Mouse (Mus musculus) common myeloid progenitor, adult 5-6 weeks (primary cell): ENCODE results near the gene Cited2. TPM values are rescaled to one million over a fixed set of nuclear protein-coding genes. Genes with fewer than 3 reads are reported as not detected.
A peak's percentile ranks its signal among the peaks of the same experiment; 100 is the strongest.

ENCODE experiments used
- ATAC-seq: replicated peaks from 2 replicates; pipeline ENCODE4 v1.8.0; 2016; ENCODE audit warnings: low read depth, mild to moderate bottlenecking, moderate TSS enrichment, inconsistent platforms; ENCODE audit not compliant: poor library complexity, severe bottlenecking
- total RNA-seq: library from RNA; stranded (forward); fragments of 200-1000, 187-1606 nt; gene quantifications from 2 replicates; pipeline ENCODE4 v1.2.3, GENCODE M21; 2017

Gene Cited2
- total RNA-seq, 1 experiment from 2014 or later, result 44.6 TPM

DNA sequence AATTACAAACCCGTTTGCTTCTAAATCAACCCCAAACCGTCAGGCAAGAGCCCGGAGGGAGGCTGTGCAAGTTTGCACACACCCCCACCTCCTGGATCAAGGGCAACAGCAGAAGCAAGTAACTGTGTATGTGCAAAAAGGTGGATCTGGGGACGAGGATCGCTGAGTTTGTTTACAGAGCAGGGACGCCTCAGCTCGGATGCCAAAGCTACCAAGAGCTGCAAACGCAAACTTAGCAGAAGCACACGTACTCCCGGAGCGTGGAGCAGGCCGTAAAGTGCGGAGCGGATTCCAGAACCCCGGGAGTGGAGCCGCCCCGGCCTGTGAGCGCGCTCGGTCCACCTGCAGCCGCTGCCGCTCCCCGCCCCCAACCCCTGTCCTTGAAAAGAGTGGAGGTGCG, 860 bp upstream of the Cited2 start:
- peak; percentile 55 for ATAC-seq

DNA sequence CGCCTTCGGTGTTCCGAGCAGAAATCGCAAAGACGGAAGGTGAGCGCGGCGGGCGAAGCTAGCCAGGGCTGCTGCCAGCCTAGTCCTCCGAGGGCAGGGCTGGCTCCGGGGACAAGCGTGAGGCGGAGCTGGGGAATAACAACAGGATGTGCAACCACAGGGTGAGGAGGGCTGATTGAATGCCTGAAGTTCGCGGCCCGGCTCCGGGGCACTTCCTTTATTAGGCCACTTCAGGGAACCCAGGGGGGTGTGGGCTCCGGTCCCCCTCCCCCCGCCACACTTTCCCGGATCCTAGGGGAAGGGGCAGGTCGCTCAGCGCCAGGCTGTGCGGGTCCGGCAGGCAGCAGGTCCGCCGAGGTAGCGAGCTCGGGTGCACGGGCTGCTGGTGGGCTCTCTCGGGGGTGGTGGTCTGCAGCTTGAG, 413 bp downstream of the Cited2 start:
- ATAC-seq, result no peak; the same call in none of the 2 replicates

DNA sequence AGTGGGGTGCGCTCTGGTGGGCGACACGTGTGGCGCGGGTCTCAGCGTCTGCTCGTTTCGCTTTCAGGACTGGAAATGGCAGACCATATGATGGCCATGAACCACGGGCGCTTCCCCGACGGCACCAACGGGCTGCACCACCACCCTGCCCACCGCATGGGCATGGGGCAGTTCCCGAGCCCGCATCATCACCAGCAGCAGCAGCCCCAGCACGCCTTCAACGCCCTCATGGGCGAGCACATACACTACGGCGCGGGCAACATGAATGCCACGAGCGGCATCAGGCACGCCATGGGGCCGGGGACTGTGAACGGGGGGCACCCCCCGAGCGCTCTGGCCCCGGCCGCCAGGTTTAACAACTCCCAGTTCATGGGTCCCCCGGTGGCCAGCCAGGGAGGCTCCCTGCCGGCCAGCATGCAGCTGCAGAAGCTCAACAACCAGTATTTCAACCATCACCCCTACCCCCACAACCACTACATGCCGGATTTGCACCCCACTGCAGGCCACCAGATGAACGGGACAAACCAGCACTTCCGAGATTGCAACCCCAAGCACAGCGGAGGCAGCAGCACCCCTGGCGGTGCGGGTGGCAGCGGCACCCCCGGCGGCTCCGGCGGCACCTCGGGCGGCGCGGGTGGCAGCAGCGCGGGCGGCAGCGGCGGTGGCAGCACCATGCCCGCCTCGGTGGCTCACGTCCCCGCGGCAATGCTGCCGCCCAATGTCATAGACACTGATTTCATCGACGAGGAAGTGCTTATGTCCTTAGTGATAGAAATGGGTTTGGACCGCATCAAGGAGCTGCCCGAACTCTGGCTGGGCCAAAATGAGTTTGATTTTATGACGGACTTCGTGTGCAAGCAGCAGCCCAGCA, 1.1 kb downstream of the Cited2 start:
- ATAC-seq, result no peak; the same call in 1 of the 2 replicates

DNA sequence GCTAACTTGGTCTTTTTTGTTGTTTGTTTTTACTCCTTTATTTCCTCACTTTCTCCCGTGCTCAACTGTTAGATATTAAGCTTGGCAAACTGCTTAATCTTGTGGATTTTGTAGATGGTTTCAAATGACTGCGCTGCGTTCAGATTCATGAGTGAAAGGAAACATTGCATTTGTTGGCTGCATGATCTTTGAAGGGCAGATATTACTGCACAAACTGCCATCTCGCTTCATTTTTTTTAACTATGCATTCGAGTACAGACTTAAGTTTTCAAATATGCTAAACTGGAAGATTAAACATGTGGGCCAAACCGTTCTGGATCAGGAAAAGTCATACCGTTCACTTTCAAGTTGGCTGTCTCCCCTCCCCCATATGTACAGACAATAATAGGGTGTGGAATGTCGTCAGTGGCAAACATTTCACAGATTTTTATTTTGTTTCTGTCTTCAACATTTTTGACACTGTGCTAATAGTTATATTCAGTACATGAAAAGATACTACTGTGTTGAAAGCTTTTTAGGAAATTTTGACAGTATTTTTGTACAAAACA, 2.1 kb downstream of the Cited2 start:
- ATAC-seq, result no peak

DNA sequence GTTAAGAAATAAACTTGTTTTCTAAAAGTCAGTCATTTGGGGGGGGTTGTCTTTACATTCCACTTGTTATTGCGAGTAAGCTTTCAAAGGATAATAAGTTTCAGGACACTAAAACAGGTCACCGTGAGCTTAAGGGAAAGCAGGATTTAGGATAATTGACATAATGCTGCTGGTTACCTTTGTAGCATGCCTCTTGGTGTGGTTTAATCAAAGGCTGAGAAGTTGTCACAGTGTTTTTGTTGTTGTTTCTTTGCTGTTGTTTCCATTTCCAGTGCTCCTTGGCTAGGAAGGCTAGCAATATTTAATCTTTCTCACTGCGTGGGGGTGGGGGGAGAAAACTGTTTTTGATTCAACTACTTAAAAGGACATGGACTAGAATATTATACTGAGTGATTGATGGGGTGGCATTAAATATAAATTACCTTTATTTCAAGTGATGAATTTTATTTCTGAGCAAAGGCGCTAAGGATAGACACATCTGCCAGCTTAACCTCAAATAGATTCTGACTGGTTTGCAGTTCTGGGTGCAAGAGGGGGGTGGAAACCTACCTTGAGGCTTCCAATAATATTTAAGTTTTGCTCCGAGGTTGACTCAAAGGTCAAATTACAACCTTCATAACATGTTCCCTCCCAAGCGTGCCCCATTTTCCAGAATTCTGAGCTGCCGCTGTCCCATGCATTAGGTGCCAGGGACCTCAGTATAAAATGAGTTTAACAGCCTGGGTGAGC, 2.8 kb downstream of the Cited2 start:
- ATAC-seq, result no peak

DNA sequence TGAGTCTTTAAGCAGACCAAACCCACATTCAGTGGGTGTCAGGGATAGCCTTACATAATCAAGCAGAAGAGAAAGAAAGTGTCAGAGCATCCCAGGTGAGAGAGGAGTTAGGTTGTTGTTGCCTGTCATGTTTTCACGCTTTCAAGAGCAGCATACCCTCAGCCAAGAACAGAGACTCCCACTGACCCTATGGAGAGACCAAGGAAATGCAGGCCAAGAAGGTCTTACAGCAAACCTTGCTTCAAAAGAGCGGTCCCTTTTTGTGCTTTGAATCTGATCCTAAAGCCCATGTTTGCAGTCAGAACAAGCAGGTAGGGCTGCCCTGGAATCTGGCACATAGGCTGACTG, 3.3 kb downstream of the Cited2 start:
- no peak for ATAC-seq

DNA sequence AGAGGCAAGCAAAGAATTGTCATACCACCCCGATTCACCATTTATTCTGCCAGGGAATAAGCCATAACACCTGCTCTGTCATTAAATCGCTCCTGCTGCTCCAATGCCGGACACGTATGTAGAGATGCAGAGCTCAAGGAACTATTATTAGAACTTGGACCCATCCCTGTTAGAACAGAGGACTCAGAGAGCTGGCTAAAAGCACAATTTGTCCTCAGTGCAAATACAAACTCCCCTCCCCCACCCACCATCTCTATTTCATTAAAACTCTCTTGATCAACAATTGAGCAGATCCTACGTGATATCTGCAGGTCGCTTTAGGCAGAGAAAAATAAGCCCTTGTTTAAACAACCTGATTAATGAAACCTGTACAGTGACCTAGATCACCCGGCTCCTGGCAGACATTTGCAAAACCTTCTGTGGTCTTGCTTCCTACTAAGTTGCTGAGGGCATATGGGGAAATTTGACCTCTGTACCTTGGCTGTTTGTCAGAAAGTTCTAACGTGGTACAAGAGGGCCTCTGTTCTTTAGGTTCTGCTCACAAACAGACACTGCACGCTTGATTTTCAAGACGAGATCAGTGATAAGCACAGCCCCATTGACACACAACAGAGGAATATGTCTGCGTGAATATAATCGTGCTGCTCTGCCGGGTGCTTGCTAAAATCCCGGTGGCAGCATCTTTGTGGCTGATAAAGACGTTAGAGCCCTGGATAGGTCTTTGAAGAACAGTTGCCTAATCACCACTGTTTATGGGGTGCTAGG, 4.3 kb downstream of the Cited2 start:
- peak; percentile 16 for ATAC-seq

DNA sequence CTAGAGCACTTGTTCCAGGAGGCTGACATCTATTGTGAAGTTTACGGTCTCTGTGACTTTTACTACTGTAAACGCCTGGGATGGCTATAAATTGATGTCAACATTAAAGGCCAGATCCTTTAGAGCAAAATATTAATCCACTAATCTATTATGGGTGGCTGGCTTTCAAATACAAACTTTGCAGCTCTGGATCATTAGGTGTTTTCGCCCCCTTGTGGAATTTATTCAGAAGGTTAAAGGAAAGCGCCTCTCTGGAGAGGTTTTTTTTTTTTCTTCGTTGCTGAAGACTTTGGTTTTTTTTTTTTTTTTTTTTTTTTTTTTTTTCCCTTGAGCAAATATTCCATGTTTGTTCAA, 4.9 kb downstream of the Cited2 start:
- ATAC-seq, result peak; percentile 20

DNA sequence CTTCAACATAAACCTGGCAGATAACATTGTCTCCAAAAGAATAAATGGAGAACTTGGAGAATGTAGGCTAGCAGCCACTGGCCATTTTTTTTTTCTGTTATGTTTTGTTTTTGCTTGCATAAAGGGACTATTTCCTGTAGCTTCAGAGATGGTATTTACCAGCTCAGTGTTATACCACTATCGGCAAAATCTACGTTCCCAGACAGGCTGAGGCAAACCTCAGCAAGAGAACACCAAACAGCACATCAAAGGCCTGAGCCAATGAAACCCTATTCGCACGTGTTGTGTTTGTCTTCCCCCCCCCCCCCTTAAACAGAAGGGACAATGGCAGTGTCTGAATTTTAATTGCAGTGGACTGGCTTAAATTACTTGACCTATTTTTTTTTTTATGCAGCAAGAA, 5.7 kb downstream of the Cited2 start:
- no peak for ATAC-seq

DNA sequence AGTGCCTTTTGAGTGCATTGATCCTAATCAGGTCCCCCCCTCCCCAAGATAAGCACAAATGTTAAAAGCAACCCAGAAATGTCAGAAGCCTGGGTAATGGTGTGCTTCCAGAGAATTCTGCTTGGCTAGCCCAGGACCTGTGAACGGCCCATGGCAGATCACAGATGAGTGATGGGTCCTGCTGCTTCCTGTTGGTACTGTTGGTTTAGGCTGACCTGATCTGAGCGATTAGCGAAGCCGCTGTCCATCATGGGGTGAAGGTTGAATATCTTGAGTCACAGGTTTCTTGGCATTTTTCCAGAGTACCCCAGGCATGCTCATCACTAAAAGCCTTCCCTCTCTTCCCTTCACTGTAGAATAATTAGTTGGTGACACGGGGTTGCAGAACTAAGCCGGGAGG, 6.5 kb downstream of the Cited2 start:
- ATAC-seq, result no peak

DNA sequence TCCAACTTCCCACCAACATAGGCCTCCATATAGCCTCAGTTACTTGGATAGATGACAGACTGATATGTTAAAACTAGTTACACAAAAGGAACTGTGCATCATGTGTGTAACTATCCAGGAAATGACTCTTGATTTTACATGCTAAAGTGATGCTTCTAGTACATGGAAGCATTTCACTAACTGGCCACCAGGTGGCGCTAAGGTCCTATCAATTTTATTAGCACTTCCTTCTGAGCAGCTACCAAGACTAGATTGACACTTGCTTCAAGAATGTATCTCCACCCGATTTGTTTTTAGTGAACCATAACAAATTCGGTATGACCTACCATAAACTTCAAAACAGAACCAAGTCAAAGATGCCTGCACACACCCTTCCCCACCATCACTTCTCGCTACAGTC, 10.0 kb downstream of the Cited2 start:
- peak; percentile 84 for ATAC-seq

DNA sequence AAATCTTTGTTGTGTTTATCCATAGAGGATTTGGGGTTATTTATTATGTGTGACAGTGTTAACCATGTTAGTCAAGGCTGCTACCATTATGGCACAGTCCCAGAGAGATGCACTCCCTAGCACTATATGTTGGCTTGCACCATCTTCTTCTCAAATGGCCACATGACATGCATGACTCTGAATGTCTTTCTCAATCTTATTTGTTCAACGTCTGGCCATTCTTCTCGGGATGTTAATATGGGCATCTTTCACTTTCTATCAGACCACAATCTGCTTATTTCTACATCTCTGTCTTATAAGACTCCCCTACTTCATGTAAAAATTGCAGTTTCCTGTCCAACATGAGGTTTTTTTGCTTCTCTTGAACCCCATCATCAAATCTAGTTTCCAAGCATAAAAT, 19.6 kb downstream of the Cited2 start:
- ATAC-seq, result no peak

DNA sequence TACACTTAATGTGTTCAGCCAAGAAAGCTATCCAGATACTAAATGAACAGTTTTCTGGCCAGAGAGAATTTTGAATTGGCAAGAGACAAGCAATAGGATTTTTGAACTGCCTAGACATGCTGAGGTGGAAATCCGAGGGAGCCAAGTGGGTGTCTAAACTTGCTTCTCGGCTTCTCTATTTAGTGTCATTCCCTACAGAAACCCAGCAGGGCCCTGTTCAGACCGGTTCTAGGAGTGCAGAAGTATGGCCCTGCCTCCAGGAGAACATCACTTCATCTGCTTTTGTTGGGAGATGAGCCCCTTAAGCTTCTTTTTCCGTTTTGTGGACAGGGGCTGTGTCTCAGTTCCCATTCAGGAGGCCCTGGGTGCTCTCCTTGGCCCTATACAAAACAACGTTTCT, 29.5 kb downstream of the Cited2 start:
- no peak for ATAC-seq

DNA sequence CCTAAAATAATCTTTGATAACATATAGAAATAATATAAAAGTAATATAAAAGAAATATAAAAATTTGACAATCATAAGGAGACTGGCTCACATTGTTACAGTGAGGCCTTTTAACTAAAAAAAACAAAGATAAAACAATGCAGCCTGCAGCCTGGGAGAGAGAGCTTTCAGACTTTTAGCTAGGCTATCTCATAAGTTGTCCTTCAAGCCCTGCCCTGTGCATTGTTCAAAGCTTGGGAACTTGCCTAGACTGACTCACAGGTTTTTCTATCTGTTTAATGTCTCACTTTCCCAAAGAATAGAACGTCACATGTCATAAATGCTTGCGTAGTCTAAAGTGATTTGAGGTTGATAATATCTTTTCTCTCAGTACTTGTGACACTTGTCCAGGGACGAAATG, 36.8 kb downstream of the Cited2 start:
- ATAC-seq, result no peak

DNA sequence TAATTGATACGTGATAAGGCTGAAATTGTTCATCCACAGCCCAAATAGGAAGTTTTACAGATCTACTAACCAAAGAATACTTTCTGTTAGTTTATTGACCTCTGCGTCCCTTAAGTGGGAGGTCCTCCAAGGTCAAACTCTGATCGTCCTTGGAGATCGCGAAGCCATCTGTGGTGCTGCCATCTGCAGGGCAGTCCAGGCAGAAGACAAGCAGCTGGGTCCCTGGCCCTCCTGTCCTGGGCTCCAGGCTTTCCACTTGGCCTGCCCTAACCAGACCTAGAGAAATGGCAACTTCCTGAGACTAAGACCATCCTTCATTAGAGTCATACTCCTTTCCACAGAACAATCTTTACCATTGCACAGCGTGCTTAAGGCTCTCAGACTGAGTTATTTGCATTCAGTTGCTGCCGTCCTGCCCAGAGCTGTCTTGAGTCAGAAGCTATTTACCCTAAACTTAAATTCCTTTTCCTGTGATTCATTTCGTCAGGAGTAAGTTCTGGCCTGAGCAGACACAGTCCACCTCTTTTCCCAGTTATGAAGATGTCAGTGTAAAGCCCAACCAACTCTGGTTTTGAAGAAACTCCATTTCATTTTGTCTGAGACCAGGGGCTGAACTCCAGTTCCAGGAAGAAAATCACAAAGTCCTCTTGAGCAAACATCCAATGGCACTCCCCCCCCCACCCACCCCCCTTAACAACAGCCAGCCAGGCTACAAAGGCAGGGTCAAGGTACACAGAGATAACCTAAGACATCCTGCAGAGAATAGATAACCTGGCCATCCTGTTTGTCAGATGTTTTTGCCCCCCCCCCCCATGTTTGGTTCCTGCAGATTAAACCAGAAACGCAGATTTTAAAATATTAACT, 38.0 kb downstream of the Cited2 start:
- no peak for ATAC-seq

DNA sequence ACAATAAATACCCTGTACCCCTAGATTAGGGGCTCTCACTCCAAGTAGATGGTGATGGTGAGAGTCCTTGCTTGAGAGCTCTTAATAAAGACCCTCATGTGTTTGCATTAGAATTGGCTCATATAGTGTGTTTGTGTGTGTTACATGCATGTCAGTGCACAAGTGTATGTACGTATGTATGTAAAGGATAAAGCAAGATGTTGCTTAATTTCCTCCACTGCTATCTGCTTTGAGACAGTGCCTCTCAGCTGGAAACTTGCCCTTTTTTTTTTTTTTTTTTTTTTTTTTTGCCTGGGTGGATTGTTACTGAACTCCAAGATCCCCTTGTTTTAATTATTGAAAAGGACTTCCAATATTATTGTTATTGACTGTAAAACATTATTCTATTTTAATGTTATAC, 38.6 kb downstream of the Cited2 start:
- peak; percentile 47; the same call in 1 of the 2 replicates for ATAC-seq

DNA sequence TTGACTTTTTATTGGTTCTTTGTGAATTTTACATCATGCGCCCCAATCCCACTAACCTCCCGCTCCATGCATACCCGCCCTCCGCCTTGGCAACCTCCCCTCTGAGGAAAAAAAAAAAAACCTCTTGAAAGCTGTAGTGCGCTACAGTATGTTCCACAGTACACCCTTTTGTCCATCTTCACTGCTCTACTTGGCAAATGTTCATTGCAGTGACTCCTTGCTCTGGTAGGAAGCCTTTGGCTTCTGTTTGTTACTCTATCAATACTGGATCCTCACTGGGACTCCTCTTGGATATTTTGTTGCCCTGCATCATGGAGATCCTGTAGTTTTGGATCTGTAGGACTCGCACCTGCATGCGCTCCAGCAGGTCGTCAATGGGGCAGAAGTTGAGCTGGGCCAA, 39.9 kb downstream of the Cited2 start:
- no peak for ATAC-seq

DNA sequence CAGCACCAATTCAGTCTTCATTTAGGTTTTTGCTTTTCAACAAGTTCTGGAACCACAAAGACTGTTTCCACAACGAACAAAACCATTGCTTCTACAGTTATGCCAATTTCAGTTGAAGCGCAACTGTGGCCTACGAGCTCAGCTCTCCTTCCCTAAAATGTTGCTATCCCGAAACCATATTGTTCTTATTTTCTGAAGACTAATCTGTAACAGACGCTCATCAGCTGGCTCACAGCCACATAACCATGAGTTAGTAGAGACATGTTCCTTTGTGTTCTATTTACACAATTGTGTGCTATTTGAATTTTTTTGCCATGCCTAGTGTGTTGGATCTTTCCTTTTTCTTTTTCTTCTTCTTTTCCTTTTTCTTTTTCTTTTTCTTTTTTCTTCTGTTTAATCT, 46.8 kb downstream of the Cited2 start:
- no peak for ATAC-seq

DNA sequence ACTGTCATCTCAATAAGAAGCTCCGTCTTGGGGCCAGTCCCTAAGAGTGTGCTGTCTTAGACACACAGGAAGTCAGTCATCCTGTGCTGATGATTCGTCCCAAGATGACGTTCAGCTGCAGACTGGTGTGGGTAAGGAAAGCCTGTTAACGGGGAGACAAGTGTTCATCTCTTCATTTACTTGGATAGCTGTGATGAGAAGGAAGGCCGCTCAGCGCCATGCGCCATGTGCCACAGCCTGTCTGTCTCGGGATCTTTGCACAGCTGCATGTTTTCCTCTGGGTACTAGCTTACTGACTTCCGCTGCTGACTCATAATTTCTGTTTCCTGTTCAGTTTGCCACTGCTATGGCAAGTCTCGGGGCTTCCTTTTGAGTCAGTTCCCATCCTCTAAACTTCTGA, 49.3 kb downstream of the Cited2 start:
- ATAC-seq, result peak; percentile 87

DNA sequence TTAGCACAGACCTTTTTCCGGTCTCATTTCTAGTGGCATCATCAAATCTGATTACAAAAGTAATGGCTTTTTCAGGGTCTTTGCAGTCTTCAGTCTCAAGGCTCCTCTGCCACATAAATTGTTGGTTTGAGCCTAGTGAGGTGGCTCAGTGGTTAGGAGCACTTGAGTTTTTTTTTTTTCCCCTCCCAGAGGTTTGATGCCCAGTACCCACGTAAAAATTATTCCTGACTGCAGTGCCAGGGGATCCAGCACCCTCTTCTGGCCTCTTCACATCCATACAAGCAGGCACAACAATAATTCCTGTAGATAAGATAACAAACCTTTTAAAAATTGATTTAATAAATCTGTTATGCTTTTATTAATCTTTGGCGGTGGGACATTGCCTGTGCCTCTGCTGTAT, 51.3 kb downstream of the Cited2 start:
- no peak for ATAC-seq
